8 mouse cellular contexts compared by ENCODE assay signal in the genomic region with DNA sequence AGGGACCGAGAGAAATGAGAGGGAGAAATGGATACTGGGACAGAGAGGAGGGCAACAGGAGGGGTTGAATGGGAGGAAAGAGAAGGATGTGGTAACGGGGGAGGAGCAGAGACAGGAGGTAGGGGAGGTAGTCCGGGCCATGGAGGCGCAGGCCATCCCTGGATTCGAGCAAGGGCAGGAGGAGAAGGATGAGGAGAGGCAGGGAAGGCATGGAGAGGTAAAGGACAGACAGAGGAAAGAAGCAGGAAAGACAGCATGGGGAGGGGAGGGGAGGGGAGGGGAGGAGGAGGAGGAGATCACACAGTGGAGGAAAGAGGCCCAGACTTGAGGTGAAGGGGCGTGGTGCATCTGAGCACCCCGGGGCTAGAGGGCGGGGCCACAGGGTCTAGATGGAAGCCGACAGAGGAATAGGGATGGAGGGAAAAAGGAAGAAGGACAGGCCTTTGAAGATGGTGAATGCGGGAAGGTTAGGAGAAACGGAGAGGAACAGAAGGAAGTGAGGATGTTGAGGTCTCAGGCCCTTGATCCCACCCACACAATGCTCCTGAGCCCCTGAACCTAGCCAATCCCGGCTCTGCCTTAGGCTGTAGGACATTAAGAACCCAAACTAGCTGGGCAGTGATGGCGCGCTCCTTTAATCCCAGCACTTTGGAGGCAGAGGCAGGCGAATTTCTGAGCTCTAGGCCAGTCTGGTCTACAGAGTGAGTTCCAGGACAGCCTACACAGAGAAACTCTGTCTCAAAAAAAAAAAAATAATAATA. TPM values are rescaled to one million over a fixed set of nuclear protein-coding genes. Genes with fewer than 3 reads are reported as not detected.
DNase-seq lines count a peak whose midpoint lies in the region; ATAC-seq and TF ChIP-seq lines count a peak whose summit lies in the region.

Btbd2 (minus strand) TSS at position 209 of the 761 bp plus-strand sequence.

- peaks cover 12% of the 10 kb centered on the region for H3K4me1 ChIP-seq in lung, adult 2 months (ENCODE audit: control insufficient read depth, insufficient read depth, low read length)
- H3K4me1 ChIP-seq in brown adipose tissue, adult 24 weeks (ENCODE audit: control insufficient read depth, insufficient read depth, insufficient read length, low read length) = peaks cover 7% of the 10 kb centered on the region
- H3K4me1 ChIP-seq in intestine, embryonic 15.5 days (replicated peaks) = peaks cover 30% of the 10 kb centered on the region
- H3K4me1 ChIP-seq in liver, embryonic 14.5 days (replicated peaks; ENCODE audit: control insufficient read depth in 2 of 2, insufficient read depth in 2 of 2, low read length in 1 of 2) = peaks cover 22 to 32% of the 10 kb centered on the region in 2 experiments
- peaks cover 27% of the 10 kb centered on the region for H3K4me1 ChIP-seq in stomach, embryonic 15.5 days

- peak; percentile 44 for ATAC-seq in intestine, embryonic 15.5 days
- ATAC-seq in liver, embryonic 14.5 days (ENCODE audit: insufficient read depth) = peak; percentile 49
- ATAC-seq in stomach, embryonic 15.5 days (ENCODE audit: insufficient read depth, low FRiP score, low read depth) = peak; percentile 32

- WGBS in lung, adult 2 months = 32% methylated on average over 15 of the region's 15 CpGs
- 17% methylated on average over 14 of the region's 15 CpGs for WGBS in intestine, embryonic 15.5 days
- WGBS in liver, embryonic 14.5 days (ENCODE audit: insufficient replicate concordance) = 31% methylated on average over 15 of the region's 15 CpGs
- WGBS in stomach, embryonic 15.5 days = 20% methylated on average over 15 of the region's 15 CpGs

- H3K9ac ChIP-seq in intestine, embryonic 15.5 days = peak within 1 kb of the TSS; percentile 92
- H3K9ac ChIP-seq in liver, embryonic 14.5 days (replicated peaks) = peak within 1 kb of the TSS; percentile 76
- H3K9ac ChIP-seq in stomach, embryonic 15.5 days = peak within 1 kb of the TSS; percentile 76

- no peak for DNase-seq in lung, adult 2 months
- no peak for DNase-seq in lung, postnatal 25 days (ENCODE audit: low spot score)
- DNase-seq in gastrocnemius, postnatal 4 days (ENCODE audit: low spot score in 2 of 2) = no peak
- peak in 2 of 3 experiments; percentile 62 to 63 for DNase-seq in liver, embryonic 14.5 days (ENCODE audit: low read depth in 3 of 3, low spot score in 3 of 3)
- no peak for DNase-seq in right cerebral cortex, postnatal 4 days

- TF ChIP-seq POLR2A in lung, adult 2 months (IDR thresholded peaks at IDR 0.05; ENCODE audit: borderline replicate concordance, extremely low read depth, low read depth, low read length) = no peak

- TF ChIP-seq CTCF in lung, adult 2 months (IDR thresholded peaks at IDR 0.05; ENCODE audit: insufficient read depth, low read length) = no peak
- no peak for TF ChIP-seq CTCF in liver, embryonic 14.5 days (IDR thresholded peaks at IDR 0.05; ENCODE audit: low read depth)

- TF ChIP-seq EP300 in liver, embryonic 14.5 days (IDR thresholded peaks at IDR 0.05; ENCODE audit: low read depth) = no peak

- no peaks in the 10 kb centered on the region for H3K36me3 ChIP-seq in intestine, embryonic 15.5 days
- no peaks in the 10 kb centered on the region for H3K36me3 ChIP-seq in liver, embryonic 14.5 days (replicated peaks; ENCODE audit: control insufficient read depth, insufficient read depth, low read depth)
- no peaks in the 10 kb centered on the region for H3K36me3 ChIP-seq in stomach, embryonic 15.5 days

- H3K4me3 ChIP-seq in lung, adult 2 months (replicated peaks; ENCODE audit: extremely low read depth, low read depth, low read length) = peak within 1 kb of the TSS; percentile 95
- peak within 1 kb of the TSS; percentile 71 for H3K4me3 ChIP-seq in brown adipose tissue, adult 24 weeks (ENCODE audit: insufficient read depth, low read depth, low read length)
- H3K4me3 ChIP-seq in intestine, embryonic 15.5 days (replicated peaks) = peak within 1 kb of the TSS; percentile 83
- H3K4me3 ChIP-seq in liver, embryonic 14.5 days (ENCODE audit: insufficient read depth in 1 of 2, low read depth in 2 of 2, low read length in 2 of 2) = peak within 1 kb of the TSS; percentile 68 to 78
- peak within 1 kb of the TSS; percentile 69 for H3K4me3 ChIP-seq in stomach, embryonic 15.5 days (replicated peaks)

- peak within 1 kb of the TSS; percentile 59 for H3K27ac ChIP-seq in brown adipose tissue, adult 24 weeks (replicated peaks; ENCODE audit: low read depth, low read length)
- H3K27ac ChIP-seq in intestine, embryonic 15.5 days = peak within 1 kb of the TSS; percentile 94
- H3K27ac ChIP-seq in liver, embryonic 14.5 days = peak within 1 kb of the TSS; percentile 72
- H3K27ac ChIP-seq in stomach, embryonic 15.5 days = peak within 1 kb of the TSS; percentile 92

- no peaks in the 10 kb centered on the region for H3K27me3 ChIP-seq in intestine, embryonic 15.5 days (replicated peaks)
- no peaks in the 10 kb centered on the region for H3K27me3 ChIP-seq in liver, embryonic 14.5 days (ENCODE audit: control insufficient read depth, insufficient read depth, low read length)
- H3K27me3 ChIP-seq in stomach, embryonic 15.5 days (replicated peaks) = no peaks in the 10 kb centered on the region

- peak within 1 kb of the TSS; percentile 83 for H3K4me2 ChIP-seq in intestine, embryonic 15.5 days (replicated peaks)
- H3K4me2 ChIP-seq in liver, embryonic 14.5 days (ENCODE audit: low read depth) = peak within 1 kb of the TSS; percentile 74
- H3K4me2 ChIP-seq in stomach, embryonic 15.5 days = peak within 1 kb of the TSS; percentile 79

- H3K9me3 ChIP-seq in intestine, embryonic 15.5 days = no peaks in the 10 kb centered on the region
- no peaks in the 10 kb centered on the region for H3K9me3 ChIP-seq in liver, embryonic 14.5 days (ENCODE audit: control insufficient read depth, low read length)
- H3K9me3 ChIP-seq in stomach, embryonic 15.5 days = no peaks in the 10 kb centered on the region

RNA-seq across cellular contexts. Expression of gene Btbd2, which starts in this region (rescaled TPM):
- 87.0 and 91.3 TPM in 2 replicates for polyA plus RNA-seq in lung, adult 2 months (2012; rRNA removed)
- 20.6 and 33.9 TPM in 2 replicates for polyA plus RNA-seq in brown adipose tissue, adult 24 weeks (2012; ENCODE audit: insufficient read depth, insufficient read length, missing spikeins)
- 10 to 100 TPM; 50.7 to 50.8 TPM for total RNA-seq in gastrocnemius, postnatal 4 days (2021)
- polyA plus RNA-seq in intestine, embryonic 15.5 days (2015; fragmentation: Nextera tagmentation; extraction: Ambion mirVana) = 54.9 and 62.4 TPM in 2 replicates
- polyA plus RNA-seq in liver, embryonic 14.5 days (2012; rRNA removed) = 8.2 and 11.3 TPM in 2 replicates
- polyA plus RNA-seq in liver, embryonic 14.5 days (2014; fragmentation: Nextera tagmentation; extraction: Ambion mirVana) = 8.6 and 12.0 TPM in 2 replicates
- polyA plus RNA-seq in stomach, embryonic 15.5 days (2015; fragmentation: Nextera tagmentation; extraction: Ambion mirVana) = 70.1 and 72.2 TPM in 2 replicates

Comparison
In these comparisons a context has a peak if more than half of its experiments do, and no peak if none do; other contexts are left out.
1. DNase-seq: peak in liver, embryonic 14.5 days (2 of 3); none in lung, adult 2 months (single experiment), lung, postnatal 25 days (single experiment), gastrocnemius, postnatal 4 days (0 of 2) and right cerebral cortex, postnatal 4 days (single experiment).
2. Peak in every context shown above with its lines, with median percentiles within 50 percentile points of each other: H3K4me3 ChIP-seq, H3K27ac ChIP-seq, ATAC-seq, H3K4me2 ChIP-seq and H3K9ac ChIP-seq.